Mouse (Mus musculus) activated CD4-positive, CD25-positive, alpha-beta regulatory T cell, adult 9 weeks (primary cell): ENCODE results near the gene Olfr427. TPM values are rescaled to one million over a fixed set of nuclear protein-coding genes. Genes with fewer than 3 reads are reported as not detected.

Source experiments
- polyA plus RNA-seq: library from polyadenylated mRNA; unstranded; fragments of 100-300 nt; shearing (Covaris generic); gene quantifications from one replicate; pipeline ENCODE4 v1.2.1, GENCODE M21; 2017

Olfr427 gene
- not detected for polyA plus RNA-seq

GRCm38 (mm10) chr1:174096591-174096990, at the start of gene Olfr427:
Olfr427 (plus strand) TSS chr1:174096891.

GRCm38 (mm10) chr1:174048893-174049292, 47.8 kb upstream of the Olfr427 start, which contains the start of gene Olfr432:
Olfr432 (plus strand) TSS chr1:174049205.

GRCm38 (mm10) chr1:174066305-174066704, 30.4 kb upstream of the Olfr427 start, which contains the start of gene Olfr430:
Olfr430 (plus strand) TSS chr1:174066605.

GRCm38 (mm10) chr1:174084031-174084430, 12.7 kb upstream of the Olfr427 start, which contains the start of gene Olfr429:
Olfr429 (plus strand) TSS chr1:174084331.

GRCm38 (mm10) chr1:174121062-174121461, 24.4 kb downstream of the Olfr427 start, which contains the start of gene Olfr231:
Olfr231 (minus strand) TSS chr1:174121162.

GRCm38 (mm10) chr1:174131217-174131616, 34.5 kb downstream of the Olfr427 start, which contains the start of gene Olfr424:
Olfr424 (plus strand) TSS chr1:174131517.

Other genes with a start within 250 kb of the Olfr427 start
- gene Ifi211, start 183.8 kb upstream of the Olfr427 start, polyA plus RNA-seq: 3.9 TPM
- gene Mndal, start 154.4 kb upstream of the Olfr427 start, polyA plus RNA-seq: 575 TPM
- gene Ifi203, start 154.2 kb upstream of the Olfr427 start, polyA plus RNA-seq: 508 TPM
- not detected for gene Ifi202b, start 114.1 kb upstream of the Olfr427 start, polyA plus RNA-seq
- gene Ifi205, start 65.1 kb upstream of the Olfr427 start, polyA plus RNA-seq: 0.45 TPM
- gene Olfr433, start 56.2 kb upstream of the Olfr427 start, polyA plus RNA-seq: not detected
- gene Olfr432, start 47.7 kb upstream of the Olfr427 start, polyA plus RNA-seq: not detected
- not detected for gene Olfr430, start 30.3 kb upstream of the Olfr427 start, polyA plus RNA-seq
- gene Olfr429, start 12.6 kb upstream of the Olfr427 start, polyA plus RNA-seq: not detected
- not detected for gene Olfr231, start 24.3 kb downstream of the Olfr427 start, polyA plus RNA-seq
- gene Olfr424, start 34.6 kb downstream of the Olfr427 start, polyA plus RNA-seq: not detected
- not detected for gene Olfr420, start 58.7 kb downstream of the Olfr427 start, polyA plus RNA-seq
- gene Spta1, start 75.9 kb downstream of the Olfr427 start, polyA plus RNA-seq: 0.22 TPM
- not detected for gene Olfr419, start 155.2 kb downstream of the Olfr427 start, polyA plus RNA-seq
- gene Mptx1, start 233.6 kb downstream of the Olfr427 start, polyA plus RNA-seq: not detected